Mouse (Mus musculus): ENCODE data around the gene Col27a1. TPM values are rescaled to one million over a fixed set of nuclear protein-coding genes. Genes with fewer than 3 reads are reported as not detected.

Col27a1 gene
- polyA plus RNA-seq, 1 experiment from 2014 or later: 9.8 TPM

DNA sequence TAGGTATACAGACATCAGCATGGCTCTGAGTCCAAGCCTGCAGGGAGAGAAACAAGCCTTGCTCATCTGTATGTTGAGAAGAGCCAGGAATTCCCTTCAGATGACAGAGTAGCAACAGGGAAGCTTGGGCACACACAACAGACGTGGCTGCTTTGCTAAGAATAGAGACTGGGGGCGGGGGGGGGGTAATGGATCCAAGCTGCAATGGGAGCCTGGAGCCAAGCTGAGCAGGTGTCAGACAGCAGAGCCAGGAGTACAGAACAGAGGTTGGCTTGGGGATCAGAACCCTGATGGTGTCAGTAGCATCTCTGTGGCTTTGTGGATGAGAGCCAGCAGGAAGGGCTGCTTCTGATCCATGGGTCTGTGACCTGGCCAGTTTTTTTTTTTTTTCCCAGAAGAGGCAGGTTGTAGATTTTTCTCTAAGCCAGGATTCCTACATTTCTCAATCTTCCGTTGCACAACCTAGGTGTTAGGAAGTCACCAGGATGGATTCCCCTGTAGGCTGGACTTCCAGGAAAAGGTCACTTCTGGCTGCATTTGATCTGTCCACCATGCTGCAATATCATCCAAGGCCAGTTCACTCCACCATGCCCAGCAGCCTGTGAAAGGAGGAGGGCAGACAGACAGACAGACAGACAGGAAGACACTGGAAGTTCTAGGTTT is 124.7 kb downstream of the Col27a1 start:
- ATAC-seq (ENCODE audit: insufficient number of reproducible peaks, low FRiP score, low TSS enrichment, low read depth) (no peak), DNase-seq (ENCODE audit: low spot score) (no peak)
- no peaks in the 10 kb centered on the region for H3K9me3 ChIP-seq (ENCODE audit: control insufficient read depth, low read length)
- no peak overlapping the region for H3K9ac ChIP-seq (ENCODE audit: low read length)
- WGBS: 76% methylated on average over 3 of the region's 3 CpGs
- H3K36me3 ChIP-seq (ENCODE audit: control insufficient read depth, insufficient read depth, low read length): no peaks in the 10 kb centered on the region
- no peak overlapping the region for H3K27ac ChIP-seq (replicated peaks; ENCODE audit: low read depth, low read length)
- H3K4me2 ChIP-seq (ENCODE audit: low read depth, severe bottlenecking): no peak overlapping the region
- H3K27me3 ChIP-seq (ENCODE audit: control insufficient read depth, insufficient read depth, low read length): no peaks in the 10 kb centered on the region
- H3K4me3 ChIP-seq (ENCODE audit: low read depth, low read length): no peak overlapping the region
- H3K4me1 ChIP-seq (ENCODE audit: control insufficient read depth, insufficient read depth, low read length): no peaks in the 10 kb centered on the region

DNA sequence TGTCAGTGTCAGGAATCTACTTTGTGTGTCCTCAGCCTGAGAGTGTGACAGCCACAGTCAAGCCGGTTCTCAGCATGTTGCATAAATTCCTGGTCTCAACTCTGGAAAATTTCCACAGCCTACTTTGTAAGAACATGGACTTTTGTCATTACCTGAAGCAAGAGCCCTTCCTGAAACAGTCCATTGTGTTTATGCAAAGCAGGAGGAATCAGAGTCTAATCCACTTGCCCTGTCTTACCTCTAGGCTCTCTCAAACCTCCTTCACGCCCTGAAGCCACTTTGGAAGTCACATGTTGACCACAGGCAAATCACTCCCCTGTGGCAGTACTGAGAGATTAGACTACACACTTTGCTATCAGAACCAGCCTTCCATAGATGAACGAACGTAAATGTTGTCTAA is 128.7 kb downstream of the Col27a1 start:
- H3K4me3 ChIP-seq (ENCODE audit: low read depth, low read length): no peak overlapping the region
- H3K4me1 ChIP-seq (ENCODE audit: control insufficient read depth, insufficient read depth, low read length): no peaks in the 10 kb centered on the region
- H3K9me3 ChIP-seq (ENCODE audit: control insufficient read depth, low read length): no peaks in the 10 kb centered on the region
- H3K9ac ChIP-seq (ENCODE audit: low read length): no peak overlapping the region
- H3K4me2 ChIP-seq (ENCODE audit: low read depth, severe bottlenecking): no peak overlapping the region
- H3K27me3 ChIP-seq (ENCODE audit: control insufficient read depth, insufficient read depth, low read length): no peaks in the 10 kb centered on the region
- H3K27ac ChIP-seq (replicated peaks; ENCODE audit: low read depth, low read length): no peak overlapping the region
- no peak for DNase-seq (ENCODE audit: low spot score)
- WGBS: 80% methylated on average over 4 of the region's 4 CpGs
- no peaks in the 10 kb centered on the region for H3K36me3 ChIP-seq (ENCODE audit: control insufficient read depth, insufficient read depth, low read length)
- ATAC-seq (ENCODE audit: insufficient number of reproducible peaks, low FRiP score, low TSS enrichment, low read depth): no peak

DNA sequence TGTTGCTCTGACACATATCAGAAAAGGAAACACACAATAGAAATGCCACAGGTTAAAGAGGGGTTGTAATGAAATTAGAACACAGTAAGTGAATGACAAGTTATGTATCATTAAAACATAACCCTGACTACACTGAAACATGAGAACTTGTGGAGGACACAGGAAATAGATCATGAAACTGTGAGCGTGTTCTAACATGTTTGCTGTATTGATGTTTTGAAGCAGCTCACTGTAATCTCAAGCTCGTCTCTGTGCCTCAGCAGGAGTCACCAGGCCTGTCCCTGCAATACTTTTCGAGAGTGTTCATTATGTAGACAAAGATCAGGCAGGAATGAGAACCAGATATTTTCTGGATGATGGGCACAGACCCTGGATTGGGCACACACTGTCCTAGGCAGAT is 129.8 kb downstream of the Col27a1 start:
- ATAC-seq (ENCODE audit: insufficient number of reproducible peaks, low FRiP score, low TSS enrichment, low read depth) (no peak), DNase-seq (ENCODE audit: low spot score) (no peak)
- Histone ChIP-seq H3K4me3 (ENCODE audit: low read depth, low read length) (no peak overlapping the region), H3K4me1 (ENCODE audit: control insufficient read depth, insufficient read depth, low read length) (no peaks in the 10 kb centered on the region), H3K4me2 (ENCODE audit: low read depth, severe bottlenecking) (no peak overlapping the region), H3K9ac (ENCODE audit: low read length) (no peak overlapping the region), H3K9me3 (ENCODE audit: control insufficient read depth, low read length) (no peaks in the 10 kb centered on the region), H3K27ac (replicated peaks; ENCODE audit: low read depth, low read length) (no peak overlapping the region), H3K36me3 (ENCODE audit: control insufficient read depth, insufficient read depth, low read length) (no peaks in the 10 kb centered on the region), H3K27me3 (ENCODE audit: control insufficient read depth, insufficient read depth, low read length) (no peaks in the 10 kb centered on the region)
- 65% methylated on average over 3 of the region's 3 CpGs for WGBS

GRCm38 (mm10) chr4:63344295-63344694 is 130.5 kb downstream of the Col27a1 start, which contains the start of gene Orm1:
TSS of gene Orm1 (plus strand) at chr4:63344560.
- Histone ChIP-seq H3K4me3 (ENCODE audit: low read depth, low read length) (no peak within 1 kb of the TSS), H3K9ac (ENCODE audit: low read length) (no peak within 1 kb of the TSS), H3K27ac (replicated peaks; ENCODE audit: low read depth, low read length) (no peak within 1 kb of the TSS), H3K4me1 (ENCODE audit: control insufficient read depth, insufficient read depth, low read length) (no peaks in the 10 kb centered on the region), H3K9me3 (ENCODE audit: control insufficient read depth, low read length) (no peaks in the 10 kb centered on the region), H3K27me3 (ENCODE audit: control insufficient read depth, insufficient read depth, low read length) (no peaks in the 10 kb centered on the region), H3K4me2 (ENCODE audit: low read depth, severe bottlenecking) (no peak within 1 kb of the TSS), H3K36me3 (ENCODE audit: control insufficient read depth, insufficient read depth, low read length) (no peaks in the 10 kb centered on the region)
- ATAC-seq (ENCODE audit: insufficient number of reproducible peaks, low FRiP score, low TSS enrichment, low read depth) (no peak), DNase-seq (ENCODE audit: low spot score) (no peak)
- WGBS: 85% methylated on average over 8 of the region's 8 CpGs

GRCm38 (mm10) chr4:63345261-63345660 is 131.5 kb downstream of the Col27a1 start:
- DNase-seq (ENCODE audit: low spot score) (no peak), ATAC-seq (ENCODE audit: insufficient number of reproducible peaks, low FRiP score, low TSS enrichment, low read depth) (no peak)
- Histone ChIP-seq H3K9me3 (ENCODE audit: control insufficient read depth, low read length) (no peaks in the 10 kb centered on the region), H3K4me3 (ENCODE audit: low read depth, low read length) (no peak overlapping the region), H3K27me3 (ENCODE audit: control insufficient read depth, insufficient read depth, low read length) (no peaks in the 10 kb centered on the region), H3K36me3 (ENCODE audit: control insufficient read depth, insufficient read depth, low read length) (no peaks in the 10 kb centered on the region), H3K4me2 (ENCODE audit: low read depth, severe bottlenecking) (no peak overlapping the region), H3K4me1 (ENCODE audit: control insufficient read depth, insufficient read depth, low read length) (no peaks in the 10 kb centered on the region), H3K9ac (ENCODE audit: low read length) (no peak overlapping the region), H3K27ac (replicated peaks; ENCODE audit: low read depth, low read length) (no peak overlapping the region)

GRCm38 (mm10) chr4:63346659-63347058 is 132.9 kb downstream of the Col27a1 start:
- Histone ChIP-seq H3K4me2 (ENCODE audit: low read depth, severe bottlenecking) (no peak overlapping the region), H3K36me3 (ENCODE audit: control insufficient read depth, insufficient read depth, low read length) (no peaks in the 10 kb centered on the region), H3K4me1 (ENCODE audit: control insufficient read depth, insufficient read depth, low read length) (no peaks in the 10 kb centered on the region), H3K9me3 (ENCODE audit: control insufficient read depth, low read length) (no peaks in the 10 kb centered on the region), H3K9ac (ENCODE audit: low read length) (no peak overlapping the region), H3K27me3 (ENCODE audit: control insufficient read depth, insufficient read depth, low read length) (no peaks in the 10 kb centered on the region), H3K4me3 (ENCODE audit: low read depth, low read length) (no peak overlapping the region), H3K27ac (replicated peaks; ENCODE audit: low read depth, low read length) (no peak overlapping the region)
- ATAC-seq (ENCODE audit: insufficient number of reproducible peaks, low FRiP score, low TSS enrichment, low read depth): no peak
- WGBS: 86% methylated on average over 4 of the region's 4 CpGs
- DNase-seq (ENCODE audit: low spot score): no peak

- H3K9me3 ChIP-seq (ENCODE audit: control insufficient read depth, low read length): no peaks in the 10 kb centered on the region
- H3K4me2 ChIP-seq (ENCODE audit: low read depth, severe bottlenecking): no peak overlapping the region
- H3K4me3 ChIP-seq (ENCODE audit: low read depth, low read length): no peak overlapping the region
- no peak for DNase-seq (ENCODE audit: low spot score)
- WGBS: 88% methylated on average over 6 of the region's 6 CpGs
- H3K9ac ChIP-seq (ENCODE audit: low read length): no peak overlapping the region
- H3K36me3 ChIP-seq (ENCODE audit: control insufficient read depth, insufficient read depth, low read length): no peaks in the 10 kb centered on the region
- ATAC-seq (ENCODE audit: insufficient number of reproducible peaks, low FRiP score, low TSS enrichment, low read depth): no peak
- H3K4me1 ChIP-seq (ENCODE audit: control insufficient read depth, insufficient read depth, low read length): no peaks in the 10 kb centered on the region
- no peaks in the 10 kb centered on the region for H3K27me3 ChIP-seq (ENCODE audit: control insufficient read depth, insufficient read depth, low read length)
- H3K27ac ChIP-seq (replicated peaks; ENCODE audit: low read depth, low read length): no peak overlapping the region
Measured at GRCm38 (mm10) chr4:63348524-63348923, 134.7 kb downstream of the Col27a1 start.

DNA sequence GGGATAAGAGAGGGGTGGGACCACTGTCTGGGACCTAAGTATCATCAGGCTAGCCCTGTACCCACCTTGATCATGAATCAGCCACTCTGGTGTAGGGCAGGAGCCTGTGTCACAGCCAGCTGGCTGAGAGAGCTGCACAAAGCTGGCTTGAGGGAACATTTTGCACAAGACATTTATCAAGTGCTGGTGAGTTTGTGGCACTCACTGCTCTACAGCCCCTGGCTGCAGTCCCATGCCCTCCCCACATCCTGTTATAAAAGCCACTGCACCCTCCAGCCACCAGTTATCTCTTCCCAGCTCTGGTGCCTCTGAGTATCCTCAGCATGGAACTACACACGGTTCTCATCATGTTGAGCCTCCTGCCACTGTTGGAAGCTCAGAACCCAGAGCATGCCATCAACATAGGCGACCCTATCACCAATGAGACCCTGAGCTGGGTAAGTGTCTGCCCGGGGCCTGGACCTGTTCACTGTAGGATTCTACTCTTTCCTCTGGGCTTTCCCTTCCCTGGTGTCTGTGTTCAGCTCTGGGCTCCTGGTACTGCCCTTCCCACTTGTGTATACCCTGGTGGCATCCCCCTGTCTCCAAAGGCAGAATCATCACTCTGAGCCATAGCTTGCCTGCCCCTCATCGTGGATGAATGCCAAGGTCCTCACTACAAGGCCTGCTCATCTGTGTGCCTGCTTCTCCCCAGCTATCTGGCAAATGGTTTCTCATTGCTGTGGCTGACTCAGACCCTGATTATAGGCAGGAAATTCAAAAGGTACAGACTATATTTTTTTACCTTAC is 142.3 kb downstream of the Col27a1 start, which contains the start of gene Orm3:
Orm3 (plus strand) TSS at position 286 of the 789 bp plus-strand sequence.
- ATAC-seq (ENCODE audit: insufficient number of reproducible peaks, low FRiP score, low TSS enrichment, low read depth): no peak
- H3K9me3 ChIP-seq (ENCODE audit: control insufficient read depth, low read length): no peaks in the 10 kb centered on the region
- no peak within 1 kb of the TSS for H3K9ac ChIP-seq (ENCODE audit: low read length)
- H3K36me3 ChIP-seq (ENCODE audit: control insufficient read depth, insufficient read depth, low read length): no peaks in the 10 kb centered on the region
- no peak for DNase-seq (ENCODE audit: low spot score)
- WGBS: 73% methylated on average over 4 of the region's 4 CpGs
- H3K27me3 ChIP-seq (ENCODE audit: control insufficient read depth, insufficient read depth, low read length): no peaks in the 10 kb centered on the region
- no peak within 1 kb of the TSS for H3K27ac ChIP-seq (replicated peaks; ENCODE audit: low read depth, low read length)
- no peaks in the 10 kb centered on the region for H3K4me1 ChIP-seq (ENCODE audit: control insufficient read depth, insufficient read depth, low read length)
- no peak within 1 kb of the TSS for H3K4me2 ChIP-seq (ENCODE audit: low read depth, severe bottlenecking)
- no peak within 1 kb of the TSS for H3K4me3 ChIP-seq (ENCODE audit: low read depth, low read length)

Data from limb, embryonic 11.5 days (tissue).